Mouse (Mus musculus): ENCODE measurements around the gene Hivep2.

The Hivep2 gene

DNA sequence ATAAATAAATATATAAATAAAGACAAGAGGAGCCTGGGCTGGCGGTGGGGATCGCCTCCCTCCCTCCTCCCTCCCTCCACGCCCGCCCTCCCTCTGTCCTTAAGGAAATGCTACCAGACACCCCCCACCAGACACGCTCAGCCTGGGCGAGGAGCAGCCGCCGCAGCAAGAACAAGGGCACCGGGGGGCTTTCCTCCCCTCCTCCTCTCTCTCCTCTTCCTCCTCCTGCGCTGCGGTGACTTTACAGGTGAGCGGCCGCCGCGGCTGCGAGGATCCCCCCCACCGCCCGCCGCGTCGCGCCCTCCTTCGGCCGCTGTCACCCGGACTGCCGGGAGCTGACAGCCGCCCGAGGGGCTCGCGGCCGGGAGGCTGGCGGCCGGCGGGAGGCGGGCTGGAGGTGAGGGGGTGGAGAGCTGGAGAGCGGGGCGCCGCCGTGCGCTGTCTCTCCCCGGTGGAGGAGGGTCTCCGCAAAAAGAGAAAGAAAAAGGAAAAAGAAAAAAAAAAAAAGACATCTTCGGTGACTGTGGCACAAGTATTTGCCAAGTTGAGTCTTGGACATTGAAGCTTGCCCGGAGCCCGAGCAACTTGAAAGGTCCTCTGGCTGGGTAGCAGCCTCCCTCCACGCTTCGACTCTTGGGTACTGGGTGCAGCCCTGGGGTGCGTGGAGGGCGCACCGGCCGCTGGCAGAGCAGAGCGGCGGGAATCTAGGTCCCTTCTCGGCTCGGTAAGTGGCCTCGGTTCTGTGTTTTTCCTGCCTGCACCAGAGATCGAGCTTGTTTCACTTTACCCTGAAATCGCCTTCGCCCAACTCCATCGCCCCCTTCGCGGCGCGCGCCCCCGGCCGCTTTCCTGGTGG, at the start of gene Hivep2:
Gene Hivep2, plus strand, starts transcription at position 102 of the 856 bp plus-strand sequence.
- peak in 1 of 2 experiments; percentile 72 for DNase-seq

DNA sequence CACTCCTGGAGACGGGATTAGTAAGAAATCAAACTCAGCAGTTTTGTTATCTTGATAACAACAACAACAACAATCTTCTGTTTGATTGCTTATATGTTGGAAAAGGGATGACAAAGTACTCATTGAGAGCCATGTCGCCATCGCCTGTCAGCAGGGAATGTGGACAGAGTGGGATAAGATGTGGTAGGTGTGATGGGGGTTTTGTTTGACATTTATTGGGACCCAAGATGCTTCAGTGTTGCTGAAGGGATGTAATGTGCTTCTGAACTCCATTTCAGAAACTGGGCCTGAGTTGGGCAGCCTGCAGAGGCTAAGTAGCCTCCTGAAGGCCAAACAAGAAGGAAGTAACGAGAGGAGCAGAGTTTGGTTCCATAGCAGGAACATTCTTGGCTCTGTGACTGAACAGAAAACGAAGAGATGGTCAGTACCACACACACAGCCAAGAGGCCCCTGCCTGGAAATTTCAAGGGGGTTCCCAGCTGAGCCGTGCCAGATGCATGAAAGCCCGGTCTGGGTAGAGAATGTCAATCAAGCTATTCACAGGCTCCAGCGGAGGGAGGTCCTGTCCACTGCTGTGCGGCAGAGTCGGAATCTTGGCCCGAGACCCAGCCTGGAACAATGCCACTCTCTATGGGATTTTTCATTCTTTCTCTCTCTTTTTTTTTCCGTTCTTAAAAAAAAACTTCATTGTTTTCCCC, 49.1 kb upstream of the Hivep2 start:
- DNase-seq, result peak; percentile 67 to 72

DNA sequence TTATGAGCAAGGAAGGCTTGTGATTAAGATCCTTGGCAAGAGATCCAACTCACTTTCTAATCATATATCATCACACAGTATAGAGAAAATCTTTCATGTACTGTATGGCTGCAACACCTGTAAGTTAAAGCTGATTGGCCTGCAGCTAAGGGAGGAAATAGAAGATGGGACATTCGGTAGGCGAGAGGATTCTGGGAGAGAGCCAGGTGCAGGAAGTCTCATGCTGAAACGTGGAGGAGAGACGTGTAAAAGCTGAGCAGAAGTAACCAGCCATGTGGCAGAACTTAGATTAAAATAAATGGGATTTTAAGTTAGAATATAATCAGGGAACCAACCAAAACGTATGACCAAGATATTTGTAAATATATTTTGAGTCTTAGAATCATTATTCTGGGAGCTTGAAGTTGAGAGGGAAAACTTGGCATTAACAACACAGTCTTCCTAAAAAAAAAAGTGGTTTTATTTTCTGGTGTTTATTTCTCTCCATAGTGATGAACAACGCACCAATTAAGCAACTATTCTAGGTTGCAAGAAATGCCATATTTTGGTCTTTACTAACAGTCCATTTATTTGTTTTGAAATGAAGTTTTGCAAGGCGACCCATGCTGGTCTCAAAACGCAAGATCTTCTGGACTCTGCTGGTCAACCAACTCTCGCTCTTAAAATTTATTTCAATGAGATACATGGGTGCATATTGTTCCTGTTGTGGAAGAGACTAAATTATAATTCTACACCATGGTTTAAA, 44.1 kb upstream of the Hivep2 start:
- DNase-seq, result peak in 1 of 2 experiments; percentile 18

DNA sequence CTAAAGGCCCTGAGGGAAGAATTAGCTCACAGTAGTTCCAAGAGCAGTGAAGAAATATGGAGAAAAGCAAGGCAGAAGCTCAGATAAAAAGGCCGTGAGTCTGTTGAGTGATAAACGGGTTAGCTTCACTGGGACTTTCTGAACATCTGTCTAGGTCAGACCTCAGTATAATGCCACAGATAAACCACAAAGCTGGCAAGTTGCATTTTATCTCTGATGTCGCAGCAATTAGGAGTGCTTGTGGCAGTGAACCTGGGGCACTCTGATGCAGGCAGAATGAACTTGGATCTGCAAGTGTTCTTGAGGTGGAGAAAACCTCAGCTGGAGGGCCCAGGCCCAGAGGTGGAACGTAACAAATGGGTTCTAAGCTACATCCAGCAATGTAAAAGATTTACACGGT, 36.6 kb upstream of the Hivep2 start:
- DNase-seq, result no peak

DNA sequence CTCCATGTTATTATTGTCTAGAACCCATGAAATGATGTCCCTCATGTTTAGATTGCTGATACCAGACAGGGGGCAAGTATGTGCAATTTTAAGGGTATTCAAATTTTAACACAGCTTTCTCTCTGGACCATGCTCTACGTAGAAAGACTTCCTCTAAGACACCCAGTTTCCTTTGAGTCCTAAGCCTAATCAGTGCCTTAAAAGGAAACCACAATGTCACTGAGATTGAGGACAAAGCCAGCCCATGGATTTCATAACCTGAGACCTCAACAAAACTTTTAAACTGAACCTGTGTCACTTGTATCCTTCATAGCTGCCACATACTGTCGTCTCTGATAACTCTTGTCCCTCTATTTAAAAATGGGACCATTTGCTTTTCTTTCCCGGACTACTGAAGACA, 33.7 kb upstream of the Hivep2 start:
- no peak for DNase-seq

DNA sequence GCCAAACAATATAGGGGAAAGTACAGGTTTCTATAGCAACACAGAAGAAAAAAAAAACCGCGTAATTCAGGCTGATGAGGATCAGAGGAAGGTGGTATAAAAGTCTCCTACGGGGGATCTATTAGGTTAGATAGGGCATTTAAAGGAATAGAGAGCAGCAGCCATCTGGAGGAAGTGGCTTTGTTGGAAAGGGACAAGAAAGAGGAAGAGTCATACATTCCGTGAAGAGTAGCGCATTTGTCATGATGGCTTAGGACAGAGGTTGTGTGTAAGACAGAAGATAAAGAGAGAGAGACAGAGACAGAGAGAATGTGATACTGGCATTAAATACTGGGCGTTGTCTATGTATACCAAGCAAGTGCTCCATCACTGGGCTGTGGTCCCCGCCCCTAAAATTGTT, 32.6 kb upstream of the Hivep2 start:
- DNase-seq, result no peak

DNA sequence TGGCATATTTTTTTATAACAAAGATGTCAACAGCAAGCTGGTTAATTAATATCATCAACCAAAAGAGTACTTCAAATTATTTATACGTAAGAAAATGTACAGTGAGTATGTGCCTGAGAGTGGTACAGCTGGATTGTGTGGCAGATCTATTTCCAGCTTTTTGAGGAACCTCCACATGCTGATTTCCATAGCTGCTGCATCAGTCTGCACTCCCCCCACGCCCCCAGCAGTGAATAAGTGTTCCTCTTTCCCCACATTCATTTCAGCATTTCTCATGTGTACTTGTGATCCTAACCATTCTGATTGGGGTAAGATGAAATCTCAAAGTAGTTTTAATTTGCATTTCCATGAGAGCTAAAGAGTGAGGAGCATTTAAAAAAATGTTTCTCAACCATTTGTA, 30.2 kb upstream of the Hivep2 start:
- DNase-seq, result no peak

DNA sequence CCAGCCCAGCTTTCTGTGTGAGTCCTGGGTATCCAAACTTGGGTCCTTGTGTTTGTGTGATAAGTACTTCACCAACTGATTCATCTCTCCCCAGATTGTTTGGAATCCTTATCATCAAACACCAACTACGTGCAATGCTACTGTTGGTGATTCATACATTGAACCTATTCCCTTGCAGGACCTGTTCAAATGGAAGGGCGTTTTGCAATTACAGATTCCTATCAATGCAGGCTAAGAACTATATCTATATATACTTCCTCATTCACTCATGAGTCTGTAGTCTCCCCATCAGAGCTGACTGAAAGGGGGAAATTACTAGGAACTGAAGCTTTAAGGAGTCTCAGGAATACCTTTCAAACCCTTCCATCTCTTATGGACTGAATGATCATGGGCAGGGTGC, 24.5 kb upstream of the Hivep2 start:
- no peak for DNase-seq

DNA sequence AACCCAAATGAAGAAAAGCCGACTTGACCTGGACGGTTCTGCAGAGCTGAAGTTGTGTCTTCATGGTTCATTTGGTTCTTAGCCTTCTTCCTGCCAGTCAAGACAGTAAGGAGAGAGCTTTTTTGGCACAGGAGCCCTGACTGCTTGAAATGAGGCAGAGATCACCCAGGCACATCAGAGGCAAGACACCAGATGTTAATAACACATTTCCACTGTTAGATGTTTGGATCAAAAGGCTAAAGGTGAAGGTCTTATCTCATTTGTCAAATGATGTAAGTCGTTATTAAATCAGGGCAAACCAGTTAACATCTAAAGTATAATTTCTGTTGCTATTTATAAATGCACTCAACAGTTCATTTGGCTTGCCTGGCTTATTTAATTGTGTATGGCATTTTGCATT, 22.2 kb upstream of the Hivep2 start:
- DNase-seq, result no peak

DNA sequence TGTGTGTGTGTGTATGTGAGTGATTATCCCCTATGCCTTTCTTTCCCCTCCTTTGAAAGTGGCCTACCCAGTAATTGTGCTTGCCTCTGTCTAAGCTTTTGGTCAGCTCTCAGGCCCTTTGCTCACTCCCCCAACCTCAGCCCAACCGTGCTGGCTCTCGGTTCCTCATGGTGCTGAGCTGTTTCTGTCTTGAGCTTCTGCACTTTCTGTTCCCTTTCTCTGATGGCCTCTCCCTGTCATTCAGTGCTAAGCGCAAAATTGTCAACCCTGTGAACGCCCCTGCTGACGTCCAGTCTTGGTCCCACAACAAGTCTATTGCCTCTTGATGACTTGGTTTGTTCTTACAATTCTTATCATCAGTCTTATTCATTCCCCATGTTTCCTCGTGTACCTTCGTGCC, 19.4 kb upstream of the Hivep2 start:
- no peak for DNase-seq

DNA sequence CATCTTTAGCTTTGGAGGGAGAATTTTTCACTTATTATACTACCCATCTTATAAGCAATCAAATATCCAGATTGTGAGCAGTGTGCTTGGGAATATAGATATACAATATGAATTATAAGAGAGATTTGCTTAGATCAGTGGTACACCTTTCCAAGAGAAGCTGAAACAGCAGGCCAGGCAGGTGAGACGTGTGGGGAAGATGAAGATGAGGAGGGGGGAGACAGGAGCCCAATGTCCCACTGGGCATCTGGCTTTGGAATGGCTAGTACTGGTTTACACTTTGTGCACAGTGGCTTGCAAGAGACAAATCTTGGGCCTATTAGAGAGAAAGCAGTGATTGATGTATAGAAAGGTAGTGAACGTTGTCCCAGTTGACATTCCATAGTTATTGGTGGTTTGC, 2.9 kb upstream of the Hivep2 start:
- DNase-seq, result no peak

DNA sequence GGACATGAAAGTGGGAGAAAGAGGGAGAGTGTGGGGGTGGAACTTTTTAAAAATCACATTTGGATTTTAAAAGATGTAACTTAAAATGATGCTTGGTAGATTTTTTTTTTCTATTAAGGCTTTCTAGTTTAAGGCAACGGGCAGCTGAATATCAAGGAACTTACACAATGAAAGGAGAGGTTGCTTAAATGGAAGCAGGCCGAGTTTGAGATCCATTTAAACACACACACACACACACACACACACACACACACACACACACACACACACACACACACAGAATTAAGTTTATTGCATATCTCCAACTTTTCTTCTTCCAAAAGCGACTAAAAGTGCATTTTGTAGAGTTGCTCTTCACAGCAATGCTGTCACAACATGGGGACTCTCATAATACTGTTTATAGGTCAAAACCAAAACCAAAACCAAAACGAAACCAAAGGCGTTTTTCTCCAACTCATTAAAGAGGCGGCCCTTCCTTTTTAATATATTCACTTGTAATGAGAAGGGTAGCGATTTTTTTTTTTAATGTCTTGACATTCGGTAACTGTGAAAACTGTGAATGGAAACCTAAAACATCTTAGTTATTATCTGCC, 1.9 kb upstream of the Hivep2 start:
- no peak for DNase-seq

DNA sequence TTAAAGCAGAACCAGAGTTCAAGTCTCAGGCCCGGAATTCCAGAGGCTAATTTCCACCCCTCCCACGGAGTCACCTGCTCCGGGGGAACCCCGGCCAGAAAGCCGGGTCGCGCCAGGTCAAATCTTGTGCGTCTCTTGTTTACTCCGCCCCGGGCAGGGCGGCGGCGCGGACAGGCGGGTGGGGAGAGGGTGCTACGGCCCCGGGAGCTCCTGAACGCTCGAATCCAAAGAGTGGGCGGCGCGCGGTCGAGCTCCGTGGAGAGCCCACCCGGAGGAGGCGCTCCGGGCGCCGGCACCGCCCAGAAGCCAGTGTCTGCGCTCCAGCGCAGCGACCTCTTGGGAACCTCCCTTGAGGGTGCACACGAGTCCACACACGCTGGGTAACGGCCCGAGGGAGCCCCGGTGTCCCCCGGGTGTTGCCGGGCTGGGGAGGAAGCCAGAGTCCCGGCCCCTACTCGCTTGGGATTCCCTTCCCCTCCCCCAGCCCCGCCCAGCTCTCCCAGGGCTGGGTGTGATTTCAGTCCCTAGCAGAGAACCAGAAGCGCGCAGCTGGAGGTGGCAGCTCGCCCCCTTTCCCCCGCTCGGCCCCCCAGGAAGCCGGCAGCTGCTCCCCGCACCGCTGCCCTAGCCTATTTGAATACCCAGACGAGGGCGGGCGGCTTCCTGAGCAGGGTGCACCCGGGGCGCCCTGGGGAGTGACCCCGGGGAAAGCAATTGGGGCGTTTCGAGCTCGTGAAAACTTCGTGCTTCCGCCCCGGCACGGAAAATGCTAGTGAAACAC, 1.2 kb upstream of the Hivep2 start:
- DNase-seq, result peak; percentile 83 to 84

DNA sequence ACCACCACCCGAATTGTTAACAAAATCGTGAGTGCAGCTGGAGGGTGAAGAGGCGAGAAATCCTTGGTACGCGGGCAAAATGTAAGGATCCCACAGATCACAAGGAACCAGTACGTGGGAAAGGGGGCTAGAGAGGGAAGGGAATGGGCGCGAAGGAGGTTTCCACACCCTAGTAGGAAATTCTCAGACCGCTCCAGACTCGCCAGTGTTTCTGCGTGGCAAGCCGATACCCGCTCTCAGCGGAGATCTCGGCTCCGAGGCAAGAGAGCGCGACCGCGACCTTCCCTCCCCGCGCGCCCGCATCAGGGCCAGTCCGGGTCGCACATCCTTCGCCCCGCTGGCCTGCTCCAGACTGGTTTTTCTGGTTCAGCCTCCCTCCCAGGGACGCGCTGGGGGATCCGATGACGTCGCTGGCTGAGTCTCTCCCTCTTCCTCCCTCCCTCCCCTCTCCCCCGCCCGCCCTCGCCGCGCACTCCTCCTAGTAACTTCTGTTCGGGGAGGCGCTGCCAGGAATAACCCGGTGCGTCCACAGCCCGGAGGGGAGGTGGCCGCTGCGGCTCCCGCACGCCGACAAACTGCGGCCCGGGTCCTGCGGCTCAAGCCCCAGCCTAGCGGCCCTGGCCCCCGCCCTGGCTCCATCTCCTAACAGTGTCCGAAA, 430 bp upstream of the Hivep2 start:
- DNase-seq, result peak; percentile 94 to 95

DNA sequence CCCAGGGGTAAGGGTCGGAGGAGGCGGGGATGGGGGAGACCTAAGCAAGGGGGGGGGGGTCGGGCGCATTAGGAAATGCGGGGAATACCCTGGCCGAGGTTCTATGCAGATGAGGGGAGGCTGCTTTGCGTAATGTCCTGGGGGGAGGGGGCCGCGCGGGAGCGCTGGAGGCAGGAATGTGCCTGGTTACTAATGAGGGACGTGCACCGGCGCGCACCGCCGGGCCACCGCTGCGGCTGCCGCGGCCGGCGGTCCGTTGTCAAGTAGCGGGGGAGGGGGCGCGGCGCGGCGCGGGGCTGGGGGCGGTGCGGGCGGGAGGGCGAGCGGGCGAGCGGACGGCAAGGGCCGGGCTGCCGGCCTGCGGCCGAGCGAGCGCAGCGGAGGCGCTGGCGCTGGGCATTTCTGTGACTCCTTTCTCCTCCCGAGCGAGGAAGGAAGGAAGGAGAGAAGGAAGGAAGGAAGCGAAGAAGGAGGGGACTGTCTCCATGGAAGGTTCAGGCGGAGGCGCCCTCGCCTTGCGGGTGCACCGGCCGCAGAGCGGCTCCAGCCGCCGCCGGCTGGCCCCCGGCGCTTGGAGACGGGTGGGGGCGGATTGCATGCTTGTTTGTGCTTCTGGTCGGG, 1.1 kb downstream of the Hivep2 start:
- DNase-seq, result peak; percentile 79 to 85

DNA sequence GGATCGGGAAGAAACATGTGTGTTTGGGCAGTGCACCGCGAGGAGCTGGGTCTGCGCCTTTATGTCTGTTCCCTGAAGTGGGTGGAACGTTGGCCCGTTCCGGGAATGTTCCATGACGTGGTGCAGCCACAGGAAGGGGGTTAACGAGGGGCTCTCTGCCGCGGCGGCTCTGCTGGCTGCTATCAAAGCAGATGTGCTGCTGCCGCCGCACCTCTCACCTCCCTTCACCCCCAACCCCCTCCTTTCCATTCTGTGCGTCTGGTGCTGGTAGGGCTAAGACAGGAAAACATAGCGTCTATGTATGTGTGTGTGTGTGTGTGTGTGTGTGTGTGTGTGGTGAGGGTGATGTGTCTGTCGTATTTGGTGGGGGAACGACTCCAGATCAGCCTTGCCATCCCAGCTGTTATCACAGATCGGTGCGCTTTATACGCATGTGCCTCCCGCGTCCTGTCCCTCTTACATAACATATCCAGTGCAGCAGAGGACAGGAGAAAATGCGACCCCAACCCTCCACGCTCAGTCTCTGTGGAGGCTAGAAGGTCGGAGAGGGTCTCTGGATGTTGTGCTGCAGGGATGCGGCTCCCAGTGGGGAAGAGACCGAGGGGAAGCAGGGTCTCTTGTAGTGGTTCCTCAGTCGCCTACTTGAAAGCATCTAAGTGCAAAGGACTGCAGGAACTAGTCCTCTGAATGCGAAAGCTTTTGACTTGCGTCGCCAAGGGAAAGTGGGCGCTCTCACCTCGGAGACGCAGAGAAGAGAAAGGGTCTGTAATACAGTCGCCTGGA, 1.8 kb downstream of the Hivep2 start:
- DNase-seq, result peak; percentile 77 to 80

DNA sequence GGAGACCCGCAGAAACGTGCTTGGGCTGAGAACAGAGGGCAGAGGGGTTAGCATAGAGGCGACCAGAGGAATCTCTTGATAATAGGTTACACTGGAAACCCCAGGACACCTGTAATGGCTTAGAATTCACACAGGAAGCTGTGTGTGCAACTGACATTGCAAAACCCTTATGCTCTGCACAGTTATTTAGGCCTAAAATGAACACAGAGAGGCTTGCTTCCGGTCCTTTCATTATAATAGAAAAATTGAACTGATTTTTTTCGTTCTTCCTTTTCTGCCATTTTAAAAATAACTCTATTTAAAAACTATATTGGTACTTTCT, 2.3 kb downstream of the Hivep2 start:
- no peak for DNase-seq

DNA sequence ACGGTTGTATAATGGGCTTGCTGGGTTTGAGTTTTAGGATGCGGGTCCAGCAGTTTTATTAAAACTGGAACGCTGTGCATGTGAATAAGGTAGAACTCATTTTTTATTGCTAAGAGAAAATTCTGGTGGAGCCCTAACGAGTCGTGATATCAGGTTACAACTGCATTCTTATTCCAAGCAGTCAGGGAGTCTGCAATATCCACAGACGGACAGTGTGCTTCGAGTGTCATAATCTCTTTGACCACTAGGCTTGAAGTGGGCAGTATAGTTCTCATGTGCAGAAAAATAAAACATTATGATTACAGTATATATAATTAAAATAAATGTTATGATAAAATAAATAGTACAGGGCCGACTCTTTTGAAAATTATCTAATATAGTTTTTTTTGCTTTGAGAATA, 3.1 kb downstream of the Hivep2 start:
- DNase-seq, result peak; percentile 66 to 67

DNA sequence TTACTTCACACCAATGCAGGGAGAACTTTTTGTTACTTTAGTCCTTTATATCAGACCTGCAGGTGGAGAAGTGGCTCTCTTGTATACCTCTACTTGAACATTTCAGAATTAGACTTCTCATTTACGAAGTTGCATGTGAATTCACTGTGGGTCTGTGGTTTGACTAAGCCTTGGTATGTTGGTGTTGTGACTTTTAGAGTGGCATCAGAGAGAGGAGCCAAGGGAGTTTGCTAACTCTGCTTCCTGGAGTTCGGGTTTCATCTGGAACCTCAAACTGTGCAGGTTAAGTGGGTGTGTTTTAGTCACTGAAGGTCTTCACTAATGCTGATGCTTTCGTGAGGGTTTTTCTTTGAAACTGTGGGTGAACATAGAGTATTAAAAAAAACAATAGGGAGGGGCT, 4.4 kb downstream of the Hivep2 start:
- DNase-seq, result no peak

DNA sequence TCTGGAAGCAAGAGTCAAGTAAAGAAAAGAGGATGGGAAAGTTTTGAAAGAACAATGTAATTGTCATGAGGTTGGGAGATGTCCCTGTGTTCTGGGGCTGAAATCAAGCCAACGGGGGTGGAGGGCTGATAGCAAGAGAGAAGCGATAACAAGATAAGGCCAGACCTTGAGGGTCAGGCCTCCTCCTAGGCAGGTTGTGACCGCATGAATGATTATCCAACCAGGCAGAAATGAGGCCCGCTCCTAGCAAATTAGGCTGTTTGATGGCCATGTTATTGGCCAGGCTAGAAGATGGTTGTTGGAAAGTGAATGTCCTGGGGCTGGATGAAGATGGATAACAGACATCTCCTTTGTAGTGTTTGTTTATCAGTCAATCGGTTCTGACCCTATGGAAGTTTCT, 5.4 kb downstream of the Hivep2 start:
- peak; percentile 30 to 56 for DNase-seq
